Mouse (Mus musculus) retina, embryonic 14.5 days (tissue): ENCODE data around the gene Palm2.
A peak's percentile ranks its signal among the peaks of the same experiment; 100 is the strongest.

Experiments used
- DNase-seq: peaks from one replicate; pipeline ENCODE4 v3.0.0-alpha.2; 2015; ENCODE audit warnings: low spot score

The Palm2 gene

DNA sequence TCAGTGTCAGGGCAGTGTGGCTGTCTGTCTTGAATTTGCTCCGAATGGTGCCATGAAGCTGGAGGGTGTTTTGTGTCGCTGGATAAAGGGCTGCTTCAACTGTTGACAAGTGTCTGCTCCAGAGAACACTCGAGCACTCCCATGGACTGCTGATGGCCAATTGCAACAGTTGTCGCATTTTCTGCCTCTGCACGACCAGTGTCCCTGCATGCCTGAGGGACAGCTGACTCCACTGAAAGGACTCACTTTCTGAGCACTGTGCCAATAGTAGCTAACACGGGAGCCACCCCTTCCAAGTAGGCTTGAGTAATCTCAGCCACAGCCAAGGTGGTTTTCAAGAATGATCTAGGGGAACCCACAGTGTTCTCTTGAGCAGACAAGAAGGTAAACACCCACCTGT is 135.7 kb downstream of the Palm2 start:
- DNase-seq = no peak

DNA sequence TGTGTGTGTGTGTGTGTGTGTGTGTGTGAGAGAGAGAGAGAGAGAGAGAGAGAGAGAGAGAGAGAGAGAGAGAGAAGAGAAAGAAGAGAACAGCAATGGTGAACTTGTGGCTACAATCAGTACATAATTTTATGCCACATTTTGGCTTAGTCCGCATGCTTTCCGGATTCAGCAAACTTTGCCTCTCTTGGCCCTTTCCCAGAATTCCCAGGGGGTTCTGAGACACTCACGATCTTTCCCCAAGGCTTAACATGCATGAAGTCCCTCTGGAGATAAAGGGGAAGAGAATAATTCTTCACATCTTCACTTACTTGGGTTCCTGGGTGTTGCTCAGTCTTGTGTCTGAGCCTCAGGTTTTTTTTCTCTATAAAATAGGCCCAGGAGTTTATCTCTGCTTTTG is 136.2 kb downstream of the Palm2 start:
- no peak for DNase-seq

DNA sequence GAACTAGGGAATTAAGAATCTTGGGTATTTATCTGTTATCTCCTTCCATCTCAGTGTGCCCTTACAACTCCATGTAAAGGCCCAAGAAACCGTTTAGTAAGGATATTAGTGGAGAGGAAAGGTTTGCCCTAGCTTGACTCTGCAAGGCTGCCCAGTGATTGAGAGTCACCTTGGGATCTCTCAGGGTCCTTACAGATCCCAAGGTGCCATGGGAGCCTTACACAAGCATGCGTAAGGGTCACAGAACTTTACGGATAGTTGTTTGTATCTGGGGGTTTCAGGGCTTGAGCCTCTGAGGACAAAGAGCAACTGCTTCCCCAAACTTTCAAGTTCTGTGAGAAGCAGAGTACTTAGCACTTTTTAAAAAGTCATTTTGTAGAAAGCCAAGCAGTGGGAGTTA is 140.1 kb downstream of the Palm2 start:
- DNase-seq = no peak

DNA sequence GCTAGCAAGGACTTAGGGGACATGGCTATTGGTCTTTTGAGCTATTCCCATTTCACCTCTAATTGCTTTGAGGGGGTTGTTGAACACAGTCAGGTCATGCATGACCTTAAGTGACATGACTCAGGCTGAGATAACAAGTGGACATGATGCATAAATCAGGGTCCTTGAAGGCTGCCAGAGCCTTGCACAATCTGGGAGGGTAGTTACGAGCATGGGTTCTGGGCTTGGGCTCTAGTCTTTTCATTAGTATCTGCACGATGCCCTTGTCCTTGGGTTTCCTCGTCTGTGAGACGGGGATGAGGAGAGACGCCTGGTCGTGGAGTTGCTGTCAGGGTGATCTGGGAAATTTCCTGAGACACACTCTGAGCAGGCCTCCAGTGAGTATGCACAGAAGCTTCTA is 140.6 kb downstream of the Palm2 start:
- DNase-seq = no peak

DNA sequence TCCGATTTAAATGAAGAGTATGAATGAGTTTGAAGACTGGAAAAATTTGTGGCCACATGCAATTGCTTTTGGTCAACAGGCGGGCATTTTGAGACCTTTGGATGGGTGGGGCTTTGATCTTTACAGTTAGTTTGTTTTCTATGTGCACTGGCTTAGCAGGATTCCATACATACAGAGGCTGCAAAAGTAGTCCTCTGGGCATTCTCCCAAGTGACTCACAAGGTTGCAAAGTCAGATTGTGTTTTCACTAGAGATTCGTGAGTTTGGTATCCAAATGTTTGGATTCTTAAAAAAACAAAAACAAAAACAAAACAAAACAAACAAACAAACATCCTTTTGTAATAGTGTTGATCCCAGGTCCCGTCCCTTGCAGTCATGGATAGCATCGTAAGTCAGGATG is 141.6 kb downstream of the Palm2 start:
- no peak for DNase-seq

DNA sequence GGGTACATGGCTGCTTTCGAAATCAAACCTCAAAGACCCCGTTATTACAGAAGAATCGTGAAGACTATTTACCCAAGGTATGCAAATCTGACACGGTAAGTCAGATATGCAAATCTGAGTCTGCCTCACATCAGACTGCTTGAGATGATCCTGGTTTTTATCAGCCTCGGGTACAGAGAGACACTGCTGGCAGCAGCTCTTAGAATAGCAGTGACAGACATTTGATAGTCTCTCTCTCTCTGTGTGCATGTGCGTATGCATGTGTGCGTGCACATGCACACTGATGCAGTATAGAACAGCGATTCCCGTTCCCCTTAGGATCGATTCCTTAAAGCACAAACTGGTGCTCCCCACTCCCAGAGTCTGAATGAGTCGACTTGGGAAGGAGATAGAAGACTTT is 142.0 kb downstream of the Palm2 start:
- no peak for DNase-seq

DNA sequence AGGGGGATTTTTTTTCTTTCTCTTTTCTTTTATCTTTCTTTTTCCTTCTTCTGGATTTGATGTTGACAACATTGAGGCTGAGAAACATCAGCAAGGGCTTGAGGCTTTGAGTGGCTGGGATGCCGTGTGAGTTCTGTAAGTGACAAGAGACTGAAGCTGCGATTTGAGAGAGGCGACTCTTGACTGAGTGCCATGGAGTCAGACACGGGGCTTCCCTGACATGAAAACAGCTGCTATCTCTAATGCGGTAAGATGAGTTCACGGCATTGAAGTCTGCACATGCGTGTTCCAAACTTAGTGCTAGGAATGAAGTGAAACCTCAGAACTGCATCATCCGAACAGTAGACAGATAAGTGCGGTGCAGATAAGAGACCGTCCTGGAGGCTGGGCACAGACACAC is 145.6 kb downstream of the Palm2 start:
- DNase-seq = no peak

DNA sequence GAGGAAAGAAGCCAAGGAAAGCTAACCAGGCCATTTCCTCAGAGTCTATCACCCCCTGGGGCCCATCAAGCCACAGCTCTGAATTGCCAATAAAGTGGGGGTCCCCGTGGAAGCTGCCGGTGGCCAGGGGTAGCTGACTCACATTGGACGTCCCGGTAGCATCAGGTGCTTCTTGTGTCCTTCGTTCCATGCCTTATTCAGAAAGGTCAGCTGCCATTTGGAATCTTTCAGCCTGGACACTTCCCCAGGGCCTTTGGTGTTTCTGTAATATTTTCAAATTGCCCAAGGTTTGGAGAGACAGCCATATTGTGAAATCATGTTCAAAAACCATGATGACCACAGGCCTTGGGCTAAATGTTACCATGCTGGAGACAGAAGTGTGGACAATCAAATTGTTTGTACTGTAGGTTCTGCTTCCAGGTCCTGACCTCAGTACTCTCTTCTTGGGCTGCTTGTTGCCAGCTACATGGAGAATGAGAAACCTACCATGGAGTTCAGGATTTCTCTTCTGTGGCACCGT is 151.3 kb downstream of the Palm2 start:
- no peak for DNase-seq

DNA sequence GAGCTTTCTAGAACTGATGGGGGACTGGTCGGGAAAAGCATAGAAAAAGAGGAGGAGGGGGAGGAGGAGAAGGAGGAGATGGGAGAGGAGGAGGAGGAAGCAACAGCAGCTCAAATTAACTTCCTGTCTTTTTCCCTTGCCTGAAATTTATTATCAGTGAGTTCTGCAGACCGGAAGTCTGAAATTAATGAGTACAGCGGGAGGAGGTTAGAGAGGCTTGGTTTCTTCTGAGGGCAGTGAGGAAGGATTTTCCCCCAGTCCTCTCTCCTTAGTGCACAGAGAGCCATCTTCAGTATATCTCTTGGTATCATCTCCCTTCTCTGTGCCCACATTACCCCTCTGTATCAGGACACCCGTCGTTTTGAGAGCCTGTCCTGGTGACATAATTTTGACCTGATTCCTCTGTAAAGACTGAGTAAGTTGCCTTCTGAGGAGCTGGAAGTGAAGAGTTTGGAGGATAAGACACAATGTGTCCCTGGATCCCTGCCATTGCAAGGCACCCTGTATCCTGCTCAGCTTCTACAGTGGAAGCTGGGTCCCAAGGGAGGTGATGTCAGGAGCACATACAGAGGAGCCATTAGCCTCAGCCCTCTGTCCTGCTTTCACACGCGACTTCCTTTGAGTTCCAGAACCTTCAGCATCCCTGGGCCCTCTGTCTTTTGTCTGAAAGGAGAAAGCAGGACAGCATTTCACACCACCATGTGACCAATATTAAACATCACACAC is 153.0 kb downstream of the Palm2 start:
- no peak for DNase-seq

DNA sequence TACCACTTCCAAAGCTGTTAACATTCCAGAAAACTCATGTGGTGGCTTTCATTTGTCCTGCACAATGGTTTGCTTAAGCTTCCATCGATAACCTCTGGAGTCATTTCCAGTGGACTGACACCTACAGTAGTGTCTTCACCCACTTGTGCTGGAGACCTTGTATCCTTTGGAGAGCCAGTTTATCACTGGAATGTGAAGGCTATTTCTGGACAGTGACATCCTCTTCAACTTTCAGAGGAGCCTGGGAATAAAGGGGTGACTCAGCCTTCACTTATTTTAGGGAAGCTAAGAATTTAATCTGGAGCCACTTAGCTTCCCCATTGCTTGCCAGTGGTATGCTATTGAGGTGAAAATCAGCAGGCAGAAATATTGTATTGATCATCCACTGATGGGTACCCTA is 154.3 kb downstream of the Palm2 start:
- no peak for DNase-seq

DNA sequence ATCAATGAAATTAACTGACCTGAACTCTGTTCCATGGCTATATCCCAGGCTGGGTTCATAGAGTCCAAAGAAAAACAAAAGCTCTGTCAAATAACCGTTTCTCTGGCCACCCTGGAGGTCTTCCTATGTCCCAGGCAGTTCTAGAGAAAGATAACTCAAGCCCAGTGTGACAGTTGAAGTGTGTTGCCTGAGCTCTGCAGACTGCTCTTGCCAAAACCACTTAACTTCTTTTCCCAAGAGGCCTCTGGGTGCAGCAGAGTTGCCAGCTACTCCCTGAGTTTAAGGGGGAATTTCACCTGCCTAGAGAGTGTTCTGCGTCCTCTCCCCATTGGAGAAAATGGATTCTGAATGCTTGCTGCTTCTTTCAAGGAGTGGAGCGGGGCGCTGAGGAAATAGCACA is 158.7 kb downstream of the Palm2 start:
- DNase-seq = no peak

DNA sequence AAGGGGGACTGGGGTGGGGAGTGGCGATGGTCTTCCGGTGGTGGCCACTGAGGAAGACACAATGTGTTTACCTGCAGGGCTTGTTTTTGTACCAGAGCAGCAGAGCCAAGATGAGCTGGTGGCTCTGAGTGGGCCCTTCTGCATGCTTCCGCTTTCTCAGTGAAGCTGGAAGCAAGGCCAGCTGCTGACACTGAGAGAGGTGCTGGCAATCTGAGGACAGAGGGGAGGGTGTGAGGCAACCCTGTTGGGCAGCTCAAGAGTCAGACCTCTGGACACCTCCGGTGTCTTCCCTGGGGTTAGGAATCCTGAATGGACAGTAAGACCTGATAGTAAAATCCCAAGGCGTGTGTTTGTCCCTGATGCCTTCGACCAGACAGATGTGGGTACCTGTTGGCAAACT is 165.9 kb downstream of the Palm2 start:
- DNase-seq = no peak

DNA sequence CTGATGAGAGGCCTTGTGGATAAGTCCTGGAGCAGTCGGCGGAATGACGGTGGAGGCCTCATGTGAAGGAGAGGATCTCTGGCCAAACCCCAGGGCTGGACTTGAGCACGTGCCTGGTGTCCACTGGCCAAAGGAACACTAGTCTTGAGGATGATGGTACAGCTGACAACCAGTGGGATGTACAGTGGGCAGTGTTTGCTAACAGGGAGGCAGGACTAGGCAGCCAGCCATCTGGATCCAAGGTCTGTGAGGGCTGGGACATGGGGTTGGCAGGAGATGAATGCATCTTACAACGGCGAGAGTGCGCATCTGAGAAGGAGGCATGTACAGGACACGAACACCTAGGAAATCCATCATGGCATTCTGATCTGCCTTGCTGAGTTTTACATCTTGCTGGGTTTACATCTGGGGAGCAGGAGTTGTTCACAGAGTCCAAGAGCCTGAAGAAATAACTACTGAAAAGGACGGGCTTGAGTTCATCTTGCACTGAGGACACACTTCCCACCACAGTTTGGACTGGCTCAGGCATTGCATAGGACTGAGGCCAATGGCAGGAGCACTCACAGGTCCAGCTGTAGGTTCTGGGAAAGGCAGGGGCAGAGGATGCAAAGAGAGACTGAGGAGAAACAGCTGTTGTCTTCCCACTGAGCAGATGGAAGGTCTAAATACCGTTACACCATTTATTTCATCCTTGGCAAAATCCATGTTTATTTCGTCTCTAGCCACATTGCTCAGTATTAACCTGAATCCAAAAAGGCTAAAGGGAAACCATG is 166.8 kb downstream of the Palm2 start:
- DNase-seq = no peak

DNA sequence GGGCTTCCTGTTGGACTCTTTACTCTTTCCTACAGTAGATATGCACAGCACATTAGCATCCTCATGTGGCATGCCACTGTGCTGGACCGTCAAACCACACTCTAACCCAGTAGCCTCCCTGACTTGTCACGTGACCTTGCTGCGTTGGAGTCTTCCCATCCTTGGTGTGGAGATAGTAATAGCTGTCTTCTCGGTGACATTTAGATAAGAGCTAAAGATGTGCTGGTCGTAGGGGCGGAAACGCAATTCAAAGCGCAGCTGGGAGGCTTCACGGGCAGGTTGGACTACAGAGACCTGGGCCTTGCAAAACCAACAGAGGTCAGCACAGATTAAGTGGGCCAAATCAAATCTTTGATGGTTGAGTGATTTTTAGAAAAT is 167.4 kb downstream of the Palm2 start:
- peak; percentile 43 for DNase-seq

DNA sequence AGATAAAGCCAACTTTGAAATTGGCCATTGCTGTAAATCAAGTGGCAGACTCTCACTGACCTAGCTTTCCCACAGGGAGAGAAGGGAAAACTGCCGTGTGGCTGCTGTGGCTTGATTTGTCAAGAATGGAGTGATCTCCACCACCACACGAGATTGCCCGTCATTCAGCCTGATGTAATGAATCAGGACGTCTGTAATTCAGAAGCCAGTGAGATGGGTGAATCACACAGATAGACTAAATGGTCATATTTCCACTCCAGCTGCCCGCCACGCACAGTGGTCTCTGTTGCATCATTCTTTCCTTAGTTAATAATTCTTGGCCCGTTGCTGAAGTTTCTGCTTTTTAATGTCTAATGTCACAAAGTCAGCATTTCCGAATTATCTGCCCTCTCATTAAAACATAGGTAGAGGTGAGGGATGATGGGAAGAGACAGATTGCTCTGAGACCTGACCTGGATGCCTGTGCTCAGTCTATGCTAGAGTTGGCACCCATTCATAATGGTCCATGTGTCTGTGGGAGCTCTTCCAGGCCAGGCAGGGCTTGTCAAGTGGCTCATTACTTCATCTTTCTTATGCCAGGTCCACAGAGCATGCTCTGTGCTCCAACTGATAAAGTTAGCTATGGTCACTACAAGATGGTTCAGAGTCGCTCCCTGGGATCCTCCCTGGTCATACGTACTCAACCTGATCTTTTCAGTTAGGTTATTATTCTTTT is 168.0 kb downstream of the Palm2 start:
- DNase-seq = no peak

DNA sequence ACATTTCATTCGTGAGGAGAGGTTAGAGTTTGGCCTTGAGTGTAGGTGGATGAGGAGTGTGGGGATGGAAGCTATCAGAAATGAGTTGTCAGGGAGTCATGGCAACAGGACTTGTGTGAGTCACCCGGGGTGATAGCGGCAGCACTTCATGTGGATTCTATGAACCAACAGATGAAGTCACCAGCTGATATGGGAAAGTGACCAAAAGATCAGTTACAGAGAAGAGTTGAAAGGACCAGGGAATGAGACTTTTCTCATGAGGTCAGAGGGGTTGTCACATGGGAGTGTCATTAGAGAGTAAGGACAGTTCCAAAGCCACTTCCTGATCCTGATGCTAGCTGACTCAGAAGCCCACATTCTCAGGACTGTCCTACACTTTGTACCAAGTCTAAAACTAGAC is 172.2 kb downstream of the Palm2 start:
- no peak for DNase-seq

DNA sequence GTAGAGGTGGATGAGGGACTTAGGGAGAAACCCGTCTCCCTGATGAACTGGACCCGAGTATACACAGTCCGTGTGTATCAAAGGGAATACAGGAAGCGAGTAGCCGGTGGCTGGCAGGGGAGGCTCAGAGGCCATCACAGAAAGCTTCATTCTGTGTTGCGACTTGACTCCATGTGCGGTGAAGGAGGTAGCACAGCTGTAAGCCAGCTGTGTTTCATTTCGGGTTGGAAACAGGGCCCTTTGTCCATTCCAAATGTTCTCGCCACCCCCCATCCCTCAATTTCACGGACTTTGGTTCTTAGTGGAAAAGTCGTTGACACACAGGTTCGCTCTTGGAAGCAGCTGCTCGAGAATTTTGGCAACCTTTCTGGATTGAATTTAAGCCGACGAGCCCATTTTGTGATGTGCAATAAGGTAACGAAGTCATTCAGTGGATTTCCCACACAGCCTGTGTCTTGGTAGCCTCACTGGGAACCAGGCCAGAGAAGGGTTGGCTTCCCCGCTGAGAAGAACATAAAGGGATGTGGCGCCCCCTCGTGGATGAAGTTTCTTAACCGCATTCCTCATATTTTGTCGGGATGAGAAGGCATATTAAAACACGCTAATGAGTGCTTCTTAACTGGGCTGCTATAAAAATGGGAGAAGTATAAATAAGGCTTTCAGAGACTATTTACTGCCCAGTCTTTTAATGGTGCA is 173.3 kb downstream of the Palm2 start:
- peak; percentile 93 for DNase-seq

DNA sequence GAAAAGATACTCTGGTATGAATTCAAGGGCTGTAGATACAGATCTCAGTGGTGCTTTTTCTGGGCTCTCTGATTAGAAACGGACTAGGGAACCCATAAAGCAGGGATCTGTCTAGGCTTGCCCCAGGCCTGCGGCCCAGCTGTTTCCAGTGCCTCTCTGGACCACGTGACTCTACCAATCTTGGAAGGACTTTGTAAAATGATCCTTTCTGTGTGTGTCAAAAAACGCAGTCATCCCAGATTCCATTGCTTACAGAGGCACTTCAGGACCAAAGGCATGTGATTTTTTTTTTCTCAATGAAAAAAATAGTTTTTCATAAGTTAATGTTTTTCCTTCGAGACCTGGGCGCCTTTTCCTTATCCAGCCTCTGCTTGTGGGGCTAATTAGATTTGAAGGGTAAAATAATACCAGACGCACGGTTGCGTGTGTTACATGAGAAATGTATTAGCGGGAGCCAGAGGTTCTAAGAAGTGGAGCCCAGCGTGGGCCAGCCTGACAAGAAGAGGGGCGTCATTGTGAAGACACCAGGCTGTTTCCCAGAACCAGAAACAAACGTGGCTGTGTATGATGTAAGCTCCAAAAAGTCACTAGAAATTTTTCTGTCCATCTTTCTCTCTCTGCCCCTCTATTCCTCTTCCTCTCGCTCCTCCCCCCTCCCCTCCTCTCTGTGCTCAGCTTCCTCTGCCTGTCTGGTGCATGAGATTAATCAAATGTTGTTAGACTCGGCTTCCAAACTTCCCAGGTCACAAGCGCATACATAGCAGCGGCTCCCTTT is 177.4 kb downstream of the Palm2 start:
- DNase-seq = no peak

DNA sequence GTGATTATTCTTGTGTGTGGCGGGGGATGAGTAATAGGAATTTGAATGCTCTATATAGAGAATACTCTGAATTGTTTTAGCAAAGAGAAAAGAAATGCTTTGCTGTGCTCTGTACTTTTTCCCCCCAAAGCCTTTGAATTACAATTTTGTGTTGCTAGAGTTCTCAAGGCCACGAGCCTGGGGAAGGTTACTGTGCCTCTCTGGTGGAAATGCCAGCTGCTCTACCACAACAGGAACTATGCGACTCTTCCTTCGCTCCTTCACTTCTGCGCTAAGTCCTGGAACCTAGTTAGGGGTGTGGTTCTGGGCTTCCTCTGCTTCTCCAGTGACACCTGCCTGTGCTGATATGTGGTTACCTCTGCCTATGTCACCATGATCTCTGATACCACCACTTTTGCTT is 178.7 kb downstream of the Palm2 start:
- no peak for DNase-seq

DNA sequence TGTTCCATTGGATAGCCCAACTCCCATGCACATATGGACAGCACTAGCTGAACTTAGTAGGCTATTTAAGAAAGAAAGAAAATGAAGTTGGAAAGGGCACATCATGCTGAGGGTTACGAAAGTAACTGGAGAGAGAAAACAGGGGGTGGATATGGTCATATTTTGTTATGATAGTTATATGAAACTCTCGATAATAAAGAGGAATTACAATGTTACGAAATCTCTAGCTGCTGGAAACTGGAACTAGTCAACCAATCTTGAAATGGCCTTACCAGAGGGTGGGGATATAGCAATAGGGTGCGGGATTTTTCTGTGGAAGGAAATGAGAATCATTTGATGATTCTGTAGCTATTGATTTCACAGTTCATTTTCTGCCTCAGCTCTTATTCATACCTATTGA is 180.6 kb downstream of the Palm2 start:
- DNase-seq = no peak

DNA sequence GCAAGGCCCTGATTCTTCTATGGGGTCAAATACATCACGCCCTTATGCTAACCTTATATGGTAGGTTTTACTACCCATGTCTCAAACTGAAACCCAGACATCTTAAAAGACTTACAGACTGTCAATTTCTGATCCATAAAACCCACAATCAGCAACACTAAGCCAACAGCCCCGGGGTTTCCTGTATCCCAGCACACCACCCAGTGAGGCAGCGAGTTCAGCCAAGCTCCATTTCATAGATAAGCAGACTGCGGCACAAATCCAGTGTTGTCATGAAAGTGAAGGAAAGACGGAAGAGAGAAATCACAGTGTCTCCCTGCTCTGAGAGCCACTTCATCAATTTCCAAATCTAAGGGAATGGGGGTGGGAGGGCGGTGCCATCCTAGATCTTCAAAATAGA is 184.7 kb downstream of the Palm2 start:
- DNase-seq = no peak

DNA sequence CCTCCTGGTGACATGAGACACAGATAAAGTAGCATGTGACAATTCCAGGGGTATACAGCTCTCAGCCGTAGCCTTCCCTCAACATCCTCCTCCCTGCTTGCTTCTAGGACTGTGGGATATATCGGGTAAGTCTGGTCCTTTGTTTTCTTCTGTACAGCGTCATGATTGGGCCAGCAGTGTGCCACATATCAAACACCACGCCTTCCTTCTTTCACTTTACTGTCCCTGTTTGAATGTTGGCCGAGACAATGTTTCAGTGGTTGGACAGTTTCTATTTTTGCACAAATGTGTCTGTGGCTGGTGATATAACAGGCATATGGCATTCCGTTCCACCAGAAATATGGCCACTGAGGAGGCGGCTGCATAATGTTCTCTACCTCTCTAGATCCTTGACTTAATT is 188.8 kb downstream of the Palm2 start:
- DNase-seq = no peak
